Mouse (Mus musculus) thymus, adult 2 months (tissue): ENCODE measurements around the gene Dclk2. TPM values are rescaled to one million over a fixed set of nuclear protein-coding genes. Genes with fewer than 3 reads are reported as not detected.

Experiments used
- DNase-seq: peaks from one replicate; pipeline ENCODE4 v3.0.0; 2021
- H3K27ac ChIP-seq: fragments of 200-500 bp; 2 replicates; pipeline ENCODE4 v1.5.1; 2012; ENCODE audit warnings: low read length, control low read depth; ENCODE audit not compliant: control insufficient read depth, insufficient read depth
- H3K27me3 ChIP-seq: fragments of 200-500 bp; 2 replicates; pipeline ENCODE4 v1.6.1; 2012; ENCODE audit warnings: mild to moderate bottlenecking, low read length, moderate library complexity, mixed read lengths; ENCODE audit not compliant: control insufficient read depth, insufficient read depth
- H3K36me3 ChIP-seq: fragments of 200-500 bp; 2 replicates; pipeline ENCODE4 v1.6.1; 2012; ENCODE audit warnings: mild to moderate bottlenecking, low read length, moderate library complexity; ENCODE audit not compliant: control insufficient read depth, insufficient read depth
- H3K4me1 ChIP-seq: fragments of 200-500 bp; replicated peaks from 2 replicates; pipeline ENCODE4 v1.6.1; 2012; ENCODE audit warnings: low read length; ENCODE audit not compliant: control insufficient read depth, insufficient read depth
- H3K4me3 ChIP-seq: fragments of 200-500 bp; 2 replicates; pipeline ENCODE4 v1.5.1; 2012; ENCODE audit warnings: mild to moderate bottlenecking, low read length, control low read depth, moderate library complexity; ENCODE audit not compliant: control insufficient read depth, insufficient read depth
- CTCF ChIP-seq: fragments of 200-500 bp; IDR thresholded peaks from 2 replicates; pipeline ENCODE4 v1.5.1; 2012; ENCODE audit warnings: mild to moderate bottlenecking, control low read depth, low read length, moderate library complexity, borderline replicate concordance; ENCODE audit not compliant: control insufficient read depth, poor library complexity, insufficient read depth; ENCODE audit errors: extremely low read depth
- POLR2A ChIP-seq: fragments of 200-500 bp; IDR thresholded peaks from 2 replicates; pipeline ENCODE4 v1.6.1; 2012; ENCODE audit warnings: mild to moderate bottlenecking, low read length, control low read depth, moderate library complexity; ENCODE audit not compliant: control insufficient read depth, poor library complexity, insufficient read depth; ENCODE audit errors: extremely low read depth
- WGBS: fragments of 180-500 bp; shearing (Covaris S2); methylation state at CpG from one replicate; pipeline ENCODE4 v1.1.7; 2018; 5-methylcytosine and 5-hydroxymethylcytosine counted together
- polyA plus RNA-seq: library from polyadenylated mRNA; depleted of rRNA; stranded (reverse); fragments of >200 nt; gene quantifications from 2 replicates; pipeline ENCODE4 v1.2.3, GENCODE M21; 2012

Dclk2 gene
- polyA plus RNA-seq, 1 experiment, result 55.5 TPM

GRCm38 (mm10) chr3:86858699-86859098 lies 62.0 kb downstream of the Dclk2 start:
- no peak overlapping the region for H3K27ac ChIP-seq
- H3K4me3 ChIP-seq, result no peak overlapping the region
- 97% methylated on average over 5 of the region's 5 CpGs for WGBS
- TF ChIP-seq CTCF, result no peak
- H3K4me1 ChIP-seq, result peaks cover 2% of the 10 kb centered on the region; the same call in 1 of the 2 replicates
- no peaks in the 10 kb centered on the region for H3K27me3 ChIP-seq
- no peaks in the 10 kb centered on the region for H3K36me3 ChIP-seq
- no peak for DNase-seq

GRCm38 (mm10) chr3:86857833-86858398 lies 62.7 kb downstream of the Dclk2 start:
- H3K4me1 ChIP-seq, result no peaks in the 10 kb centered on the region
- H3K27ac ChIP-seq, result no peak overlapping the region
- H3K27me3 ChIP-seq, result no peaks in the 10 kb centered on the region
- no peak for DNase-seq
- H3K4me3 ChIP-seq, result no peak overlapping the region
- TF ChIP-seq POLR2A, result no peak
- TF ChIP-seq CTCF, result no peak
- no peaks in the 10 kb centered on the region for H3K36me3 ChIP-seq
- 97% methylated on average over 8 of the region's 8 CpGs for WGBS

GRCm38 (mm10) chr3:86852867-86853266 lies 67.8 kb downstream of the Dclk2 start:
- H3K27me3 ChIP-seq, result no peaks in the 10 kb centered on the region
- WGBS, result 98% methylated on average over 3 of the region's 3 CpGs
- H3K4me3 ChIP-seq, result no peak overlapping the region
- TF ChIP-seq CTCF (no peak), POLR2A (no peak)
- no peaks in the 10 kb centered on the region for H3K36me3 ChIP-seq
- H3K27ac ChIP-seq, result no peak overlapping the region
- peaks cover 3% of the 10 kb centered on the region for H3K4me1 ChIP-seq
- no peak for DNase-seq

- WGBS, result 94% methylated on average over 7 of the region's 7 CpGs
- H3K36me3 ChIP-seq, result no peaks in the 10 kb centered on the region
These were observed 69.5 kb downstream of the Dclk2 start for GRCm38 (mm10) chr3:86851131-86851530.

GRCm38 (mm10) chr3:86850394-86851030 lies 70.1 kb downstream of the Dclk2 start:
- peaks cover 7% of the 10 kb centered on the region for H3K4me1 ChIP-seq
- TF ChIP-seq CTCF (no peak), POLR2A (no peak)
- no peaks in the 10 kb centered on the region for H3K36me3 ChIP-seq
- no peak overlapping the region for H3K27ac ChIP-seq
- no peaks in the 10 kb centered on the region for H3K27me3 ChIP-seq
- H3K4me3 ChIP-seq, result no peak overlapping the region
- no peak for DNase-seq
- WGBS, result 92% methylated on average over 10 of the region's 10 CpGs

More at GRCm38 (mm10) chr3:86851131-86851530, 69.5 kb downstream of the Dclk2 start:
- no peak overlapping the region for H3K4me3 ChIP-seq
- H3K27me3 ChIP-seq, result no peaks in the 10 kb centered on the region
- no peak overlapping the region for H3K27ac ChIP-seq
- no peak for TF ChIP-seq POLR2A
- no peak for TF ChIP-seq CTCF
- peaks cover 7% of the 10 kb centered on the region for H3K4me1 ChIP-seq
- DNase-seq, result no peak

GRCm38 (mm10) chr3:86849337-86849736 lies 71.3 kb downstream of the Dclk2 start:
- Histone ChIP-seq H3K27ac (no peak overlapping the region), H3K36me3 (no peaks in the 10 kb centered on the region), H3K4me3 (no peak overlapping the region), H3K27me3 (no peaks in the 10 kb centered on the region), H3K4me1 (peaks cover 7% of the 10 kb centered on the region)
- TF ChIP-seq CTCF (no peak), POLR2A (no peak)
- WGBS, result 74% methylated on average over 2 of the region's 2 CpGs
- no peak for DNase-seq
